Mouse (Mus musculus): ENCODE data around the gene Itgb2l. TPM values are rescaled to one million over a fixed set of nuclear protein-coding genes. Genes with fewer than 3 reads are reported as not detected.

Gene Itgb2l
- polyA plus RNA-seq, 1 experiment, result 0.07 TPM

- Histone ChIP-seq H3K27me3 (ENCODE audit: control insufficient read depth, insufficient read depth, insufficient read length) (peaks cover 23% of the 10 kb centered on the region), H3ac (ENCODE audit: control insufficient read depth, insufficient read length) (no peak overlapping the region), H3K4me2 (ENCODE audit: low read depth) (no peak overlapping the region), H3K79me2 (ENCODE audit: control insufficient read depth, insufficient read depth) (no peaks in the 10 kb centered on the region), H3K36me3 (ENCODE audit: control insufficient read depth, insufficient read depth) (no peaks in the 10 kb centered on the region), H3K4me3 (no peak overlapping the region)
- TF ChIP-seq POLR2A (IDR thresholded peaks at IDR 0.05; ENCODE audit: insufficient read length, low read depth), result no peak
- no peak for TF ChIP-seq USF1 (IDR thresholded peaks at IDR 0.05; ENCODE audit: low read depth)
- no peak for TF ChIP-seq REST (IDR thresholded peaks at IDR 0.05; ENCODE audit: insufficient read depth, insufficient read length)
- no peak for TF ChIP-seq TCF12 (IDR thresholded peaks at IDR 0.05; ENCODE audit: insufficient read depth, poor library complexity, severe bottlenecking)
- no peak for TF ChIP-seq SRF (IDR thresholded peaks at IDR 0.05; ENCODE audit: control insufficient read depth, insufficient read length, low read depth)
- no peak for TF ChIP-seq MYOD1 (IDR thresholded peaks at IDR 0.05; ENCODE audit: control insufficient read depth in 1 of 3, insufficient read length in 2 of 3, low read depth in 2 of 3)
- no peak for TF ChIP-seq POLR2AphosphoS2 (IDR thresholded peaks at IDR 0.05; ENCODE audit: insufficient read length, low read depth)
- no peak for TF ChIP-seq CEBPB (IDR thresholded peaks at IDR 0.05; ENCODE audit: insufficient read depth, poor library complexity, severe bottlenecking)
- TF ChIP-seq E2F4 (IDR thresholded peaks at IDR 0.05; ENCODE audit: insufficient read depth), result no peak
- no peak for TF ChIP-seq MAX (IDR thresholded peaks at IDR 0.05; ENCODE audit: low read depth)
- no peak for TF ChIP-seq MYOG (IDR thresholded peaks at IDR 0.05; ENCODE audit: control insufficient read depth in 1 of 3, insufficient read depth in 1 of 3, insufficient read length in 2 of 3, low read depth in 2 of 3)
- TF ChIP-seq TCF3 (IDR thresholded peaks at IDR 0.05; ENCODE audit: insufficient read length, low read depth), result no peak
Observed at GRCm38 (mm10) chr16:96468698-96469097, 25.3 kb upstream of the Itgb2l start.

DNA sequence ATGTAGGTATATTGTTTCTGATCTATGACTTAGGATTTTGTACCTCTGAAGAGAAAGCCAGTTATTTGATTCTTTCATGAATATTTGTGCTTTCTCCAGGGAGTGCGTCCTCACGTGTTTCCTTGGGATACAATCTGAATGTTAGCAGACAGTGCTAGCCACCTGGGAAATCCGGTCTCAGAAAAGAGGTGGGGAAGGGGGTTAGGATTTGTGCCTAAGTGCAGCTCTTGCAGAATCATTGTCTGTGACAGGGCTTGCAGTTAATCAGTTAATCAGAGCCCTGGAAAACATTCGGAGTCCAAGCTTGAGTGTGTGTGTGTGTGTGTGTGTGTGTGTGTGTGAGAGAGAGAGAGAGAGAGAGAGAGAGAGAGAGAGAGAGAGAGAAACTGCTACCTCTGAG is 24.6 kb upstream of the Itgb2l start:
- peaks cover 17% of the 10 kb centered on the region for H3K27me3 ChIP-seq (ENCODE audit: control insufficient read depth, insufficient read depth, insufficient read length)

DNA sequence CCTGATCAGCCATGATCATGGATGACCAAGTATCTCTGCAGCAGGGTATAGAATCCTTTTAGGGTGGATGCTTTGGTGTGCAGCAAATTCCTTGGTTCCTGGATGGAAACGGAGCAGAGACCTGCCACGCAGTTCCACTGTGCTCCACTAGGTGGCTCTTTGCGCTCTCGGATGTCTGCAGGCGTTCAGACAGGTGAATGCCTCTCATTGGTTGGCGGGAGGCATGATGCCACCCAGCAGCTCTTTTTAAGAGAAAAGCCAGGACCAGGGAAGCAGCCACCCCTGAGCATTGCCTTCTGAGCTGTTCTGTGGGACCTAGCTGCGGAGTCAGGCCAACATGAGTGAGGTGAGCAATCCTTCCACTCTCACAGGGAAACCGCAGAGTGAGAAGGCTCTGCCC is 24.0 kb upstream of the Itgb2l start, which contains the start of gene Pcp4:
Pcp4 (plus strand) TSS at position 162 of the 400 bp plus-strand sequence.
- Histone ChIP-seq H3K4me2 (ENCODE audit: low read depth) (no peak within 1 kb of the TSS), H3K4me3 (no peak within 1 kb of the TSS), H3K36me3 (ENCODE audit: control insufficient read depth, insufficient read depth) (no peaks in the 10 kb centered on the region), H3K79me2 (ENCODE audit: control insufficient read depth, insufficient read depth) (no peaks in the 10 kb centered on the region), H3K27me3 (ENCODE audit: control insufficient read depth, insufficient read depth, insufficient read length) (peaks cover 13% of the 10 kb centered on the region), H3ac (ENCODE audit: control insufficient read depth, insufficient read length) (no peak within 1 kb of the TSS)
- no peak for TF ChIP-seq USF1 (IDR thresholded peaks at IDR 0.05; ENCODE audit: low read depth)
- TF ChIP-seq SRF (IDR thresholded peaks at IDR 0.05; ENCODE audit: control insufficient read depth, insufficient read length, low read depth), result no peak
- no peak for TF ChIP-seq CEBPB (IDR thresholded peaks at IDR 0.05; ENCODE audit: insufficient read depth, poor library complexity, severe bottlenecking)
- no peak for TF ChIP-seq MAX (IDR thresholded peaks at IDR 0.05; ENCODE audit: low read depth)
- no peak for TF ChIP-seq TCF3 (IDR thresholded peaks at IDR 0.05; ENCODE audit: insufficient read length, low read depth)
- TF ChIP-seq MYOD1 (IDR thresholded peaks at IDR 0.05; ENCODE audit: control insufficient read depth in 1 of 3, insufficient read length in 2 of 3, low read depth in 2 of 3), result no peak
- no peak for TF ChIP-seq REST (IDR thresholded peaks at IDR 0.05; ENCODE audit: insufficient read depth, insufficient read length)

More for the DNA sequence above, 24.6 kb upstream of the Itgb2l start:
- Histone ChIP-seq H3K4me2 (ENCODE audit: low read depth) (no peak overlapping the region), H3ac (ENCODE audit: control insufficient read depth, insufficient read length) (no peak overlapping the region), H3K79me2 (ENCODE audit: control insufficient read depth, insufficient read depth) (no peaks in the 10 kb centered on the region), H3K4me3 (no peak overlapping the region), H3K36me3 (ENCODE audit: control insufficient read depth, insufficient read depth) (no peaks in the 10 kb centered on the region)
- TF ChIP-seq MAX (IDR thresholded peaks at IDR 0.05; ENCODE audit: low read depth) (no peak), MYOG (IDR thresholded peaks at IDR 0.05; ENCODE audit: control insufficient read depth in 1 of 3, insufficient read depth in 1 of 3, insufficient read length in 2 of 3, low read depth in 2 of 3) (no peak)

DNA sequence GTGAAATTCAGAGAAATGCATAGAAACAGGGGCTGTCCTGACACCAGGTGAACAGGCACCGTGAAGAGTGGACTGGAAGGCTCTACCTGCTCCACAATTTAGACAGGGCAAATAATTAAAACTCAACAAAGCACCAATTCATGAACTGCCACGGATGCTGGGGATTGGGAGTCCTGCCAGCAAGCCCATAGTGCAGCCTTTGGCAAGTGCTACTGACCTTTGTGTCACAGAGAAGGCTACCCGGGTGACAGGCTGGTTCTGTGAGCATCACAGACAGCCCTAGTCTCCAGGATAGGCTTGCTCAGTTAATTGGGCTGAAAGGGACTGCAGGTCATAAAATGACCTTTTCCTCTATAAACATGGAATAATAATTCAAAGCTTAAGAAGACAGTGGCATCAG is 17.4 kb upstream of the Itgb2l start:
- no peaks in the 10 kb centered on the region for H3K36me3 ChIP-seq (ENCODE audit: control insufficient read depth, insufficient read depth)
- no peak overlapping the region for H3ac ChIP-seq (ENCODE audit: control insufficient read depth, insufficient read length)
- TF ChIP-seq E2F4 (IDR thresholded peaks at IDR 0.05; ENCODE audit: insufficient read depth) (no peak), POLR2A (IDR thresholded peaks at IDR 0.05; ENCODE audit: insufficient read length, low read depth) (no peak), REST (IDR thresholded peaks at IDR 0.05; ENCODE audit: insufficient read depth, insufficient read length) (no peak), MYOD1 (IDR thresholded peaks at IDR 0.05; ENCODE audit: control insufficient read depth in 1 of 3, insufficient read length in 2 of 3, low read depth in 2 of 3) (no peak), MYOG (IDR thresholded peaks at IDR 0.05; ENCODE audit: control insufficient read depth in 1 of 3, insufficient read depth in 1 of 3, insufficient read length in 2 of 3, low read depth in 2 of 3) (no peak), CEBPB (IDR thresholded peaks at IDR 0.05; ENCODE audit: insufficient read depth, poor library complexity, severe bottlenecking) (no peak), POLR2AphosphoS2 (IDR thresholded peaks at IDR 0.05; ENCODE audit: insufficient read length, low read depth) (no peak), MAX (IDR thresholded peaks at IDR 0.05; ENCODE audit: low read depth) (no peak), SRF (IDR thresholded peaks at IDR 0.05; ENCODE audit: control insufficient read depth, insufficient read length, low read depth) (no peak), TCF3 (IDR thresholded peaks at IDR 0.05; ENCODE audit: insufficient read length, low read depth) (no peak), TCF12 (IDR thresholded peaks at IDR 0.05; ENCODE audit: insufficient read depth, poor library complexity, severe bottlenecking) (no peak), USF1 (IDR thresholded peaks at IDR 0.05; ENCODE audit: low read depth) (no peak)
- no peak overlapping the region for H3K4me3 ChIP-seq
- H3K79me2 ChIP-seq (ENCODE audit: control insufficient read depth, insufficient read depth), result no peaks in the 10 kb centered on the region
- H3K4me2 ChIP-seq (ENCODE audit: low read depth), result no peak overlapping the region
- H3K27me3 ChIP-seq (ENCODE audit: control insufficient read depth, insufficient read depth, insufficient read length), result peaks cover 12% of the 10 kb centered on the region

DNA sequence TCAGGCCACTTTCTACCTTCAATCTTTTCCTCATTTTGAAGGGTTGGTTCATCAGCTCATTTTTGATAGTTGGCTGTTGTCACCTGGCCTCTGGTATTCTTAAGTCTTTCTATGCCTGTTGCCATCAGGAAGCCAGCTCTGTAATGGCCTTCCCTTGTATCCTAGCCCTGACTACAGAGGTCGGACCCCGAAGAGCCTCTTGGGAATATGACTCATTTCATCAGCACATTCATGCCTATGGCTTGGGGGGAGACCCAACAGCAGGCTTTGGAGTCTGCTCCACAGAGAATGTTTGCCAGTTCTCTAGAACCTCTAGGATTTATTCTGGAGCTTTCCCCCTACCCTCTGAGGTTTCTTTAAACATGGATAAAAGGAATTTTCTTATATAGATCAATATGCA is 15.9 kb upstream of the Itgb2l start:
- TF ChIP-seq TCF3 (IDR thresholded peaks at IDR 0.05; ENCODE audit: insufficient read length, low read depth), result no peak
- no peak for TF ChIP-seq POLR2A (IDR thresholded peaks at IDR 0.05; ENCODE audit: insufficient read length, low read depth)
- no peak for TF ChIP-seq CEBPB (IDR thresholded peaks at IDR 0.05; ENCODE audit: insufficient read depth, poor library complexity, severe bottlenecking)
- TF ChIP-seq MAX (IDR thresholded peaks at IDR 0.05; ENCODE audit: low read depth), result no peak
- TF ChIP-seq TCF12 (IDR thresholded peaks at IDR 0.05; ENCODE audit: insufficient read depth, poor library complexity, severe bottlenecking), result no peak
- TF ChIP-seq E2F4 (IDR thresholded peaks at IDR 0.05; ENCODE audit: insufficient read depth), result no peak
- TF ChIP-seq SRF (IDR thresholded peaks at IDR 0.05; ENCODE audit: control insufficient read depth, insufficient read length, low read depth), result no peak
- H3K79me2 ChIP-seq (ENCODE audit: control insufficient read depth, insufficient read depth), result no peaks in the 10 kb centered on the region

More for the DNA sequence above, 15.9 kb upstream of the Itgb2l start:
- Histone ChIP-seq H3K4me2 (ENCODE audit: low read depth) (no peak overlapping the region), H3K4me3 (no peak overlapping the region), H3K36me3 (ENCODE audit: control insufficient read depth, insufficient read depth) (no peaks in the 10 kb centered on the region), H3ac (ENCODE audit: control insufficient read depth, insufficient read length) (no peak overlapping the region), H3K27me3 (ENCODE audit: control insufficient read depth, insufficient read depth, insufficient read length) (peaks cover 7% of the 10 kb centered on the region)

Data from myocyte (in vitro differentiated cells).